Mouse (Mus musculus) right cerebral cortex, postnatal 36 days (tissue): Measurements from ENCODE around the gene Sh3bp2.
"Not testable (repeated sequence)": the region's sequence is repeated elsewhere in the genome, so short reads cannot be mapped to it uniquely, and the experiment has no call there.

Experiments used
- DNase-seq, 2 experiments: peaks; one replicate each; pipeline ENCODE4 v3.0.0; 2022; ENCODE audit warnings: low spot score in 2 of 2, mixed read lengths in 1 of 2

Gene Sh3bp2

GRCm38 (mm10) chr5:34572568-34572967 lies 46.9 kb downstream of the Sh3bp2 start:
- DNase-seq, result not testable (repeated sequence)

- peak; percentile 95 for DNase-seq
These were observed 47.9 kb downstream of the Sh3bp2 start, which contains the start of gene Add1 for GRCm38 (mm10) chr5:34573268-34574221. Gene Add1, plus strand, starts transcription at chr5:34573664.

- DNase-seq, result no peak
These were observed 49.1 kb downstream of the Sh3bp2 start for GRCm38 (mm10) chr5:34574721-34575120.

DNA sequence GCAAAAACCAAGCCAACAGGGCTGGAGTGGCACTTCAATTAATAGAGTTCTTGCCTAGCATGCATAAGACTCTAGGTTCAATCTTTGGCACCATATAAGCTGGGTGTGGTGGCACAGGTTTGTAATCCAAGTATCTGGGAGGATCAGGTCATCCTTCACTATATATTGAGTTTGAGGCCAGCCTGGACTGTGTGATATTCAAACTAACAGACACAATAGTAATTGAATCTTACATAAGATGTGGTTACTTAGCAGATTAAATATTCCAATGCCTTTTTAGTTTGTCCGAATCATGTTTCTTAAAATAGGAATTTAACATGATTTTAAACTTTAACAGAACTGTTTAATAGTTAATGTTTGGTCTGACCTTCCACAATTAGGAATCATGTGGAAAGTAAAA lies 50.6 kb downstream of the Sh3bp2 start:
- no peak for DNase-seq

GRCm38 (mm10) chr5:34578038-34578655 lies 52.5 kb downstream of the Sh3bp2 start:
- no peak for DNase-seq

DNA sequence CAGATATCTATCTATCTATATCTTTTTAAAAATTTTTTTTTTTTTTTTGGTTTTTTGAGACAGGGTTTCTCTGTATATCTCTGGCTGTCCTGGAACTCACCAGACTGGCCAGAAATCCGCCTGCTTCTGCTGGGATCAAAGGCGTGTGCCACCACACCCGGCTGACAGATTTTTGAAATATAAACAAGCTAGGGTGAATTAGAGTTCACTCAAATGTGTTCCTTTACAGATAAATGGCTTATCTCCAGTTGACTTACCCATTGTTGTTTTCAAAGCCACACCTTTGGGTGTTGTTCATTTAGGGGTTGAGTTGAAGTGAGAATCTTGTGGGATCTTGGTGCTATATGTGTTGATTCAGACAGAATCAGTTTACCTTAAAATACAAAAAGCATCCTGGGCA lies 53.7 kb downstream of the Sh3bp2 start:
- no peak for DNase-seq

DNA sequence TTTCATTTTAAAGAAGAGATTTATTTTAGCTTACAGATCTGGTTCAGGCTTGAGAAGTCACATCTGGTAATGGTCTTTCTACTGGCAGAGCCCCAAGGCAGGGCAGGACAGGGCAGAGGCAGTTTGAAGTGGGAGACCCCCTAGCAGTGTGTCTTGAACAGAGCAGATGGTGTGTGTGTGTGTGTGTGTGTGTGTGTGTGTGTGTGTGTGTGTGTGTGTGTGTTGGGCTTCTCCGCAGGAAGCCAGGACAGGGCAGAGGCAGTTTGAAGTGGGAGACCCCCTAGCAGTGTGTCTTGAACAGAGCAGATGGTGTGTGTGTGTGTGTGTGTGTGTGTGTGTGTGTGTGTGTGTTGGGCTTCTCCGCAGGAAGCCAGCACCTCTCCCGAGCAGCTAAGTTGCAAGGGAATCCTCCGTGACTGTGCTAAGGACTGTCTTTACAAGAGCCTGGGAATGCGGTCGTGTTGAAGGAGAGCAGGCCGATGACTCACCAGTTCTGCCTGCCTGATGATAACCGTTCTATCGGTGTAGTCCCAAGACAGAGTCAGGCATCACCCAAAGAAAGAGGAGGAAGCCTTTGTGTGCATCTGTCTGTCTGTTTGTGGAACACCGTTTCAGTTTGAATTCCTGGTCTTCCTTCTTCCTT lies 56.2 kb downstream of the Sh3bp2 start:
- DNase-seq, result peak; percentile 63 to 64

DNA sequence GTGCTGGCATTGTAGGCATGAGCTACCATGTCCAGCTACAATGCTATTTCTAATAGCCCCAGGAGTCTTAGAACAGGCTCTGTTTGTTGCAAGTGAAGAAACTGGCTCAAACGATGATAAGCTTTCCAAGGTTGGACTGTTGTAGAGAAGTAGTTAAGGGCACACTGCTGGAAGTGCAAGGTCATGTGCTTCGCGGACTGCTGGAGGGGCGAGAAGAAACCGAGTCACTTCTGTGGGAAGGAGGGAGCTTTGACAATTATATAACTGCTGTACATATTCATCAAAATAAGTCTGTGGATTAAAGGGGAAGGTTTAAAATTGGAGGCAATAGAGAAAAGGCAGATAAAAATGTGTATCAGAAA lies 56.7 kb downstream of the Sh3bp2 start:
- no peak for DNase-seq

DNA sequence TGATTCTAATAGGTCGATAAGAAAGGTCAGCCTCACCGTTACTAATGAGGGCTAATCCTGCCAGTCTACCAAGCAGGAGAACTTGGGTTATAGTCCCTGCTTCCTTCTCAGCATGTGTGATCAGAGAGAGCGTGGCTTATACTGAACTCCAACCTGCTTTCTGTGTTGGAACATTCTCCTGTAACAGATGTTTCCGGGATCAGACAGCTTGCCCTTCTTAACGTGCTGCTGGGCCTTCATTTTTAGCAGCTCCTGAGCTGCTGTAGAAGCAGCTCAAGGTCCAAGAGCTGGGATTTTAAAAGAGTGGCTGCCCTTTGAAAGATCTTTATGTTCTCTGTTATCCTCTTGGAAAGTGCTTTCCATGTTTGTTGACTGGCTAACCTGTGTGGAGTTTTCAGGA lies 59.6 kb downstream of the Sh3bp2 start:
- DNase-seq, result no peak

- DNase-seq, result no peak
These were observed 62.2 kb downstream of the Sh3bp2 start for GRCm38 (mm10) chr5:34587881-34588280.

GRCm38 (mm10) chr5:34590059-34590458 lies 64.4 kb downstream of the Sh3bp2 start:
- no peak for DNase-seq

- DNase-seq, result no peak
These were observed 65.1 kb downstream of the Sh3bp2 start for GRCm38 (mm10) chr5:34590702-34591101.

DNA sequence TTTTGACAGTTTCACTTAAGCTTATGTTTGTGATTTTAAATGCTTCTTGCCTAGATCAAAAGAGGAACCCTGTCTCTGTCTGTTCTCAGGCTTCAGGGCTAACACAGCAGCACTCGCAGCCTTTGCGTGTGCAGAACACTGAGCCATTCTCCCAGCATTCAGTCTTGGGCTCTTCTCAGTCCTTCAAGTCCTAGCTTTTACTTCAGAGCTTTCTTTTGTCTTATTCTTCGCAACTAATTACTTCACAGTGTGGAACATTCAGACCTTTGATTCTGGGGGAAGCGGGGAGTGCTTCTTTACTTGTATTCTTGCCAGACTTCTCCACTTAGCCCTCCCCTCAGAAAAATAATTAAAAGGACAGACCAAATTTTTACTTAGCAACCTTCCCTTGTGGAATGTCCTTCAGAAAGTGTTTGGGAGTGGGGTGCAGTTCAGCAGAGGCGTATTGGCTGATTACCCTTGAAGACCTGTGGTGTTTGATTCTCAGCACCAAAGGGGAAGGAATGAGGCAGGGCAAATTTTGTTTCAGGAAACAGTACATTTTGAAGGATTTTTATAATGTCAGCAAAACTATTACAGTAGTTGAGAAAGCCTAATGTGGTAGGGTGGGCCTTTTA lies 65.9 kb downstream of the Sh3bp2 start:
- no peak for DNase-seq

DNA sequence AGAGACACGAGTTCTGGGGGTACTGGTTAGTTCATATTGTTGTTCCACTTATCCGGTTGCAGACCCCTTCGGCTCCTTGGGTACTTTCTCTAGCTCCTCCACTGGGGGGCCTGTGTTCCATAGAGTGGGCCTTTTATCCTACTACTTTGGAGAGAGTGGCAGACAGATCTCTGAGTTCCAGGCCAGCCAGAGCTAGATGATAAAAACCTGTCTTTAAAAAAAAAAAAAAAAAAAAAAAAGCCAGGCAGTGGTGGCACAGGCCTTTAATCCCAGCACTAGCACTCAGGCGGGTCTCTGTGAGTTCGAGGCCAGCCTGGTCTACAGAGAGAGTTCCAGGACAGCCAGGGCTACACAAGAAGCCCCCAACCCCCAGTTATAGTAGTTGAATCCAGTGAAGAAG lies 66.6 kb downstream of the Sh3bp2 start:
- DNase-seq, result not testable (repeated sequence)

DNA sequence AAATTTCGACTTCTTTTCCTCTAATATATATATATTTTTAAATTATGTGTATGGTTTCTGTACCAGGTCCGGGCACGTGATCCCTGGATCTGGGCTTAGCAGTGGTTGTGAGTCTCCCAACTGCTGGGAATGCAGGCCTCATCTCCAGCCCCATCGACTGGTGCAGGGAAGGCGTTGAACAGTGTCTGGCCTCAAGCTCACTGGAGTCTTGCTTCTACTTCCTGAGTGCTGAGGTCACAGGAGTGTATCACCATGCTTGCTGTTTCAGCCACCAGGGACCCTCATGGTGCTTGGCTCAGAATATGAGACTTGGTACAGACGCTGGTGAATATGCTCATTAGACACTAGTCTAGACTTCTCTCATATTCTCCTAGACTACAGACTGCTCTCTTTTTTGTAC lies 67.0 kb downstream of the Sh3bp2 start:
- no peak for DNase-seq

- DNase-seq, result no peak
These were observed 67.6 kb downstream of the Sh3bp2 start for GRCm38 (mm10) chr5:34593202-34593727.

- DNase-seq, result no peak
These were observed 78.9 kb downstream of the Sh3bp2 start for GRCm38 (mm10) chr5:34604576-34604975.

GRCm38 (mm10) chr5:34607100-34607880 lies 81.7 kb downstream of the Sh3bp2 start:
- DNase-seq, result no peak

DNA sequence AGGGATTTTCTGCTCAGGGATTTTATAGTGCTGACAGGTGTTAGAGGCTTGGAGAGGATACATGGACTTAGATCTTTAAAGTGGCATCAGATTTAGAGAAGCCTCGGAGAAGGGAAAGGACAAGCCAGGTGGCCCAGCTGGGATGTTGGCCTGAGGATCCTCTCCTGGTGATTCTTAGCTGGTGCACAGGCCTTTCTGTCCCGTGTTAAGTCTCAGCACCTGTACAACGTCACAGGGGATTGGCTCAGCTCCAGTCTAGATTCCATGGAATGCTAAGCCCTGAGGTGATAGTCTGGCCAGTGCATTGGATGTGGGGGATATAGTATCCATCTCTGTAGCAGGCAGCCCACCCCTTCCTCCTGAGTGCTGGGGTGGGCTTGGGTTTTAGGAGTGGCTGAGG lies 82.6 kb downstream of the Sh3bp2 start:
- DNase-seq, result no peak

GRCm38 (mm10) chr5:34609966-34610365 lies 84.3 kb downstream of the Sh3bp2 start:
- DNase-seq, result no peak
